Mouse (Mus musculus): ENCODE data around the gene Snn. TPM values are rescaled to one million over a fixed set of nuclear protein-coding genes. Genes with fewer than 3 reads are reported as not detected.
"Not testable (repeated sequence)": the region's sequence is repeated elsewhere in the genome, so short reads cannot be mapped to it uniquely, and the experiment has no call there.

The Snn gene
- 10 to 100 TPM; 33.5 to 37.4 TPM for total RNA-seq (2021)
- long read RNA-seq, experiment 1, transcript Snn-201 (2 exons, 2,872 nt) = major isoform, 21 of 31 reads
- long read RNA-seq, experiment 1, partial matches to known transcripts = 8 of 31 reads
- long read RNA-seq, experiment 1, other reads (novel, unspliced or antisense) = 2 of 31 reads
- long read RNA-seq, experiment 2, transcript Snn-201 (2 exons, 2,872 nt) = major isoform, 24 of 31 reads
- long read RNA-seq, experiment 2, partial matches to known transcripts = 0 of 31 reads
- long read RNA-seq, experiment 2, other reads (novel, unspliced or antisense) = 7 of 31 reads

GRCm38 (mm10) chr16:11060645-11061044 is at the start of gene Snn:
Gene Snn (plus strand): TSS chr16:11060945.
- DNase-seq = no peak
- intact Hi-C loops (cut with DNase I) = no loop called here

DNA sequence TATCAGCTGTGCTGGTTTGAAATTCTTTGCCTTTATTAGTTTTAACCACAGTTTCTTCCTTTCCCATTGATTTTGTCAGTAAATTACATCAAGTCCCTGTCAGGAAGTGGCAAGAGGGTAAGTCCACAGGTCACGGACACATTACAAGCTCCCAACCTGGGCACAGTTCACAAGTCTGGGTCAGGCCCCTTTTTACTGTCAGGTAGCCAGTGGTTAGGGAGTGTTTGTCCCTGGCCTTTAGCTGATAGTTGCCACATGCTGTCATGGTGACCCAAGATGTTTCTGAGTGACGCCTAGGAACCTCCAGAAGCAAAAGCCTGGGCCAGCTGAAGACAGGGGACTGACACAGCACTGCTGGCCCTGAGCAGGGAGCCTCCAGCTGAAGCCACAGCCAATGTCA is 49.5 kb upstream of the Snn start:
- intact Hi-C loops (cut with DNase I) = no loop called here

DNA sequence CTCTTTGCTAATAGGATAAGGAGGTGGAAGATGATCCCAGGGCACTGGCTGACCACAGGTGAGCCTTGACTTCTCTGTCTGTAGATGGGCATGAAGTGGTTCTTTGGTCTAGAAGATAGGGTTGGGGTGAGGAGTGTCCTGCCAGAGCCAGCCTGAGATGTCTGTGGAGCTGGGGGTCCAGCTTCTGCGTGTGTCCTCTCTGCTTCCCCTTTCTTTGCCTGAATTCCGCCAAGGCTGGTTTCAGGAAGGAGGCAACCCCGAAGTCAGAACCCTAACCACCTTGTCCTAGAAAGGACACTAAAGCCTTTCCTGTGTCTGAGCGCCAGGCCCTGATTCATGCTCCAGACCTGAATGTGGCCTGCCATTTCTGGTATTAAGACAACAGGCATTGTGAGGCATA is 48.8 kb upstream of the Snn start:
- no peak for DNase-seq
- intact Hi-C loops (cut with DNase I) = no loop called here

More for the DNA sequence above, 49.5 kb upstream of the Snn start:
- no peak for DNase-seq

DNA sequence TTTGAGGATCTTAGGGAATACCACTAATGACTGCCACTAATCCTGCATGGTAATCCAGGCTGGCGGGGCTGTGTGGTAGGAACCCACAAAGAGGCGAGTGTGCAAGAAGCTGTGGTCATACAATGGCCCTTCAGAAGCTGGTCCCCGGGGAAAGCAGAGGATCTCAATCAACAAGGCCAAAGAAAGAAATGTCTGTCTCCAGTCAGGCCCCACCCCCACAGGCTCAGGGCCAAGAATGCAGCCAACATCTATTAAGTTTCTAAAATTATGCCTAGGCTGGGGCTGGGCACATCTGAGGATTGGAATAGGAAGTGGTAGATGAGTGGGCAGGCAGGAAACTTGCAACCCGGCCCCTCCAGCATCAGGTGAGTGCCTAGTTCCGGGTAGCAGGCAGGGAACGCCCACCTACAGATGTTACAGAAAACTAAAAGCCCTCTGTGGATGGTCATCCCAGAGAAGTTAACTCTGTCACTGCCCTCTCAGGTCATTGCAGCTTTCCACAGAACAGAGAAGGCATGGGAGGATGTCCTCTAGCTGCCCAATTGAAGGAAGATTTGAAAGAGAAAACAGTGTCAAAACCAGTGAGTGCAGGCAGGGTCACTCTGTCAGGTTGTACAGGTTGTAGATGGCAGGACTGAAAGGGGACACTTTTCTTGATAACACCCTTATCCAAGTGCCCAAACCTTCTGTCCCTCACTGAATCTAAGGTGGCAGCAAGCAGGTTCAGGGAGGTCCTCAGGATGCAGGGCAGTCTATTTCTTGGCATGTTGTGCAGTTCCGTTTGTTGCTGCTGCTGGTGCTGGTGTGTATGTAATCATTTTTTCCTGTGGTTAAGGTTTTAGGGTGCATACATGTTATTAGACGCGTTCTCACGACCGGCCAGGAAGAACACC is 47.9 kb upstream of the Snn start:
- DNase-seq = peak; percentile 58 to 81
- intact Hi-C loops (cut with DNase I) = no loop called here

GRCm38 (mm10) chr16:11013464-11014147 is 47.1 kb upstream of the Snn start:
- DNase-seq; intact Hi-C loops (cut with DNase I): not testable (repeated sequence)

DNA sequence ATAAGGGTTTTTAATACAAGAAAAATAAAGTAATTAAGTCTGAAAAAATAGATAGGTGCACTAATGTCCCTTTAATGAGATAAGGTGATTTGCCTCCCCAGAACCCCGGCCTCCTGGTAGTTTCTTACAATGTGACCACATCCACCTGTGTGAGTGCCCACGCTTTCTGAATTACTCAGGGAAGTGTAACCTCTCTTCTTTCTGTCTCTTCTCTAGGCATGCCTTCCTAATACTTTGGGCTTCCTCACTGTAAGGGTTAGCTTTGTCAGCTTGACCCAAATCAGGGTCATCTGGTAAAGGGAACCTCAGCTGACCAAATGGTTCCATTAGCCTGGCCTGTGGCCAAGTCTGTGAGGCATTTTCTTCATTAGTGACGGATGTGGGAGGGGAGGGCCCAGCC is 46.3 kb upstream of the Snn start:
- intact Hi-C loops (cut with DNase I) = no loop called here

DNA sequence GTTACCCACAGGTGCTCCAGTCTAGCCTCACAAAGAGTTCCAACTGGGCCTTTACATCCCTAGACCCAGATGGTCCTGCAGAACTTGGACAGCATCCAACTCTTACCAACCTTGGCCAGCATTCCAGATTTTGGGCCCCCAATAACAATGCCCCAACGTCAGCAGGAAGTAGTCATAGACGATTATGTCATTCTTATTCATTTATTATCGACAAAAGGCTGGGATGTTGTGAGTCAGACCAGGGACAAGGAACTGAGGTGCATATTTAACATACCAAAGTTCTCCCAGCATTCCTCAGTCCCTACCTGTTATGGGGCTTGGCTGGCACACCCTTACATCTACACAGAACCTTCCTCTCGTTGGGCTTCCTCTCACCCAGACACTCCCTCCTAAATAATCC is 44.4 kb upstream of the Snn start:
- no peak for DNase-seq

More for the DNA sequence above, 46.3 kb upstream of the Snn start:
- DNase-seq = no peak

DNA sequence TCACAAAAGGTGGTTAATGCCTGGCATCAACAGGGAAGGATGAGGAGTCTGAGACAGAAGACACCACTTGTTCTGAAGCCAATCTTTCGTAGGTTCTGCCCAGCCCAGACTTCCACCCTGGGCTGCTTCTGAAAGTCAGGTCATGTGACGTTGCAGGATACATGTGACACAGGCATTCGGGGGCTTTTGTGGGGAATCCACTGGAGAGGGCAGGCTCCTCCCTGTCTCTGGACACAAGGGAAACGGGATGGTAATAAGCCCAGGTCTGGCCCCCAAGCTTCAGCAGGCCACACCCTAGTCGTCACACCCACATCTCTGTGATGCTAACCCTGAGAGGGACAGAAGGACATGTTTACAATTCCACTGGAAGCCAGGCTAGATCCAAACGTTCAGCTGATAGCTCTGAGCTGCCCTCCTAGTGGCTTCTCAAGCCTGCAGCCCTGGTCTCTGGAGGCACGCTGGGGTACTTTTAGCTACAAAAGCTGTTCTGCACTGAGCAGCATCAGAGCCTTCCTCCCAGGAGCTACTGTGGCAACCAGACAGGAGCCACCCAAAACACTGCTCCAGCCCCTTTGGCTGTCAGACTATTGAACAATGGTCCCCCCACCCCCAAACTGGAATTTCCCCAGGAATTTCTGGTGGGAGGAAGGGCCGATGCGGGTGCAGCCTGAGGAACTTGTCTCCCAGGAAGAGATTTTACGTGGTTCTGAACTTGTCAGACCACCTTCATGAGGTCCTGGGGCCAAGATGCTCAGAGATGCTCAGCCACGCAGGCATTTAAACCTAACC is 42.7 kb upstream of the Snn start:
- DNase-seq = no peak
- intact Hi-C loops (cut with DNase I) = no loop called here

More for the DNA sequence above, 44.4 kb upstream of the Snn start:
- intact Hi-C loops (cut with DNase I) = no loop called here

GRCm38 (mm10) chr16:11021403-11022112 is 39.2 kb upstream of the Snn start:
- no peak for DNase-seq
- intact Hi-C loops (cut with DNase I) = no loop called here

GRCm38 (mm10) chr16:11022113-11022489 is 38.6 kb upstream of the Snn start:
- no peak for DNase-seq
- intact Hi-C loops (cut with DNase I) = no loop called here

DNA sequence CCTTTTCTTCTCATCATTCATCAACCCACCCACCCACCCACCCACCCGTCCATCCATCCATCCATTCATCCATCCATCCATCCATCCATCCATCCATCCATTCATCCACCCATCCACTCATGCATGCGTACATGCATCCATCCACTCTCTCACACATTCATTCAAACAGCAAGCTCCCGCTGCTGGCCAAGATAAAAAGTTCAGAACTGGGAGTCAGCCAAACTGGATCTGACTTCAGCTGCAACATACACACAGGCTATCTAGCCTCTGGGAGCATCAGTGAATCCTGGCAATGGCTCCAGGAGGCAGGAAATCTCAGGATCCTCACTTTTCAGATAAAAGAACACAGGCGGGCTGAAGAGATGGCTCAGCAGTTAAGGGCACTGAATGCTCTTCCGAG is 37.1 kb upstream of the Snn start:
- intact Hi-C loops (cut with DNase I) = no loop called here
- DNase-seq = no peak

DNA sequence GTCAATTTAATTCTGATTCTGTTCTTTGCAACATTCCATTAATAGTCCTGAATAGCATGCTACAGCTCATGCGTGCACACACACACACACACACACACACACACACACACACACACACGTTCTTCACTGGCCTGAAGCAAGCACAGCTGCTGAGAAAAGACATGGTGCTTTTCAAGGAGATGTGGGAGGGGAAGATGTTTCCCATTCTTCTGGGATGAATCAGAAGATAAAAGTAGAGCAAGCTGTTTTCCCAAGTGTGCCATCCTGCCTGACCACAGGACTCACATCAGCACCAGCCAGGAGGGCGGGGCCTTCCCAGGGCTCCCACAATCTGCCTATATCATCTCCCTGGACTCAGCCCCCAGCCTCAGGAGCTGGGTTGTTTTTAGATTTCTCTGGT is 35.9 kb upstream of the Snn start:
- no peak for DNase-seq

GRCm38 (mm10) chr16:11028206-11028605 is 32.5 kb upstream of the Snn start:
- intact Hi-C loops (cut with DNase I) = no loop called here
- DNase-seq = no peak

More for the DNA sequence above, 35.9 kb upstream of the Snn start:
- intact Hi-C loops (cut with DNase I) = no loop called here

- DNase-seq = no peak
- intact Hi-C loops (cut with DNase I) = loop anchor here (5.0 to 10.0 kb wide), 3 partner anchors 79 to 456 kb away; no protein-coding TSS in a partner anchor
Measured at GRCm38 (mm10) chr16:11030844-11031243, 29.9 kb upstream of the Snn start.

DNA sequence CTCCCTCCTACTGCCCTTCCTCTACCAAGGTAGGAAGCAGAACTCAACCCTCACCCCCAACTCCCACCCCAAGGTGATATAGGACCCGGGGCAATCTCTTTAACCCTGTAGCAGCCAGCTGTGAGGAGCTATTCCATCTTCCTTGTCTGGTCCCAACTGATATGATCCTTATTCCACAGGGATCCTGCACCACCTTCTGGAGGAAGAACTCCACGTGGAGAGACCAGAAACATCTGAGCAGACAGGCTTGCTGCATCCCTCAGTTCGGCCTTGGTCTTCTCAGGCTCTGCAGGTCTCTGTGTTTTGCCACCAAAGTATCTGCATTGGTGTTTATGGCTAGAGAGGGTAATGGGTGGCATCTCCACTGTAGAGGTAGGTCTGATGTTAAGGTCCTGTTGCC is 29.4 kb upstream of the Snn start:
- no peak for DNase-seq
- intact Hi-C loops (cut with DNase I) = loop anchor here (5.0 to 10.0 kb wide), 3 partner anchors 79 to 457 kb away; no protein-coding TSS in a partner anchor

DNA sequence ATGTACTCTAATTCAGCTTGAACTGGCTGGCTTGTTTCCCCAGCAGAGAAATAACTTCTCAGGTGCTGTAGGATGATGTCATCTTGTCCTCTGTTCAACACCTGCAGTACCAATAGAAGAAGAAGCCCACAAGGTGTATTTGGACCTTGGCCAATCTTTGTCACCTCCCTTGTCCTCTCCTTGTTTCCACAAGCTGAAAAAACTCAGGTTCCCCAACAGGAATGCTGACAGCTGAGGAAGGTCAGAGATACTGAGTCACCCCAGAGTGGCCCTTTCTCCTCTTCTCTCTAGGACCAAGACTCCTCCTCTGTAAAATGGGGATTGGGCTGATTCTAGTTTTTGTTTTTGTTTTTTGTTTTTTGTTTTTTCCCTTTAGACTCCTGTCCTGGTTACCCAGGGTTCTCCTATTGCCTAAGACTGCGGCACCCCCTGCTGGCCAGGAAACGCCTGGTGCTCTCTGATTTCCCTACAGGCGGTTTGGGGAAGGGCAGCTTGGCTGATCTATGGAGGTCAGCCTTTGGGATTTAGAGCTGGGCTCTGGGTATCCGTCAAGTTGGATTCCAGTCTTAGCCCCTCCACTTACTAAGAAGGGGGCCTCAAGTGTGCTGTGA is 26.4 kb upstream of the Snn start:
- intact Hi-C loops (cut with DNase I) = loop anchor here (1.0 to 10.0 kb wide), 4 partner anchors 82 to 459 kb away; no protein-coding TSS in a partner anchor
- peak; percentile 87 to 93 for DNase-seq

DNA sequence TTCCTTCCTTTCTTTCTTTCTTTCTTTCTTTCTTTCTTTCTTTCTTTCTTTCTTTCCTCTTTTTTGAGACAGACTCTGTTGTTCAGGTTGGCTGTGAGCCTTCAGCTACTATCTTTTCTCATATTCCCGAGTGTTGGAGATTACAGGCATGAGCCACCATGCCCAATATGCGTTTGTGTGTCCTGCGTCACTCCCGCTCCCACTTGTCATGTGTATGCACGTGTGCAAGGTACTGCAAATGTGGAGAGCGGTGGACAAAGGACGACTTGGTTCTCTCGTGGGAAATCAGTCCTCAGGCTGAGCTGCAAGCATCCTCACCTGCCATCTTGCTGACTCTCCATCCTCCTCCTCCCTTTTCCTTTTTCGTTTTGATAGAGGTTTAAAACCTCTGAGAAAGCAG is 25.5 kb upstream of the Snn start:
- no peak for DNase-seq
- intact Hi-C loops (cut with DNase I) = loop anchor here (5.0 to 10.0 kb wide), 2 partner anchors 142 to 460 kb away; partner anchors contain the start of gene Zc3h7a

GRCm38 (mm10) chr16:11035790-11036431 is 24.8 kb upstream of the Snn start:
- DNase-seq = peak; percentile 80 to 88
- intact Hi-C loops (cut with DNase I) = loop anchor here (1.0 to 10.0 kb wide), 4 partner anchors 33 to 461 kb away; partner anchors contain the start of gene Zc3h7a
